Mouse (Mus musculus) thymus, adult 18-20 months (tissue): ENCODE measurements at regions not wholly inside any gene's neighbourhood (a gene's known extent, or its start where the extent isn't known, plus 50 kb on each side); places are given as distances from the start of the nearest gene placed in this dataset.

Experiments
- DNase-seq, 2 experiments: peaks; one replicate each; pipeline ENCODE4 v3.0.0; 2022; ENCODE audit warnings: mixed read lengths in 2 of 2

DNA sequence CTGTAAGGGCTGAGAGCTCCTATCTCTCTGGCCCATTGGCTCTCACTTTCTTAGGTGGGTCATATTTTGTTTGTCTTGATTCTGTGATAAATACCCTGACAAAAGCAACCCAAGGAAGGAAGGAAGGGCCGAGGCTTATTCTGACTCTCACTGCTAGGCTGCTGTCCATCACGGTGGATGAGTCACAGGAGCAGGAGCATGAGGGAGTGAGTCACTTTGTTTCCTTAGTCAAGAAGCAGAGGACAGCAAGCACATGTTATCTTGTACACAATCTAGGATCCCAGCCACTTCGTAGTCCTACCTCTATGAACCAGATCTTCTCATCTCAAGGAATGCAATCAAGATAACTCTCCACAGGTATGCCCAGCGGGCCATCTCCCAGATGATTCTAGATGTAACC lies 69.9 kb downstream of the Atp6v1g3 start:
- DNase-seq = no peak

- DNase-seq = no peak
These were observed 71.4 kb downstream of the Atp6v1g3 start for GRCm38 (mm10) chr1:138344920-138345319.

- DNase-seq = no peak
These were observed 72.5 kb downstream of the Atp6v1g3 start for GRCm38 (mm10) chr1:138345992-138346391.

GRCm38 (mm10) chr1:138346904-138347303 lies 73.4 kb downstream of the Atp6v1g3 start:
- no peak for DNase-seq

GRCm38 (mm10) chr1:138348447-138348846 lies 74.9 kb downstream of the Atp6v1g3 start:
- DNase-seq = peak in 1 of 2 experiments; percentile 7

GRCm38 (mm10) chr1:138349099-138349498 lies 75.6 kb downstream of the Atp6v1g3 start:
- DNase-seq = no peak

DNA sequence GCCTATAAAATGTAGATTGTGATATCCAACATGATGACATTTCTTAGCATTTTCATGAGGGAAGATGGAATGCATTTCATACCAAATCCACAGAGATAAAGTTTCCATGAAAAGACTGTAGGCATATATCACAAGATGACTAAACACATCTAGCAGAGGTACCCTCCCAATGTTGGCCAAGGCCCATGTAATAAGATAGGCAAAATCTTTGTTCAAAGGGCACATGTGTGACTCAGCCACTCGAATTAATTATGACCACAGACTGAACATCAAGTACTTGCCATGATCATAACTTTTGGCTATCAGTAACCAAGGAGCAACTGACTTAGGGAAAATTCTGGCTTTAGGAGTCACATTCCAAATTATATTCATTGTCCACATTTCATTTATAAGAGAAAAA lies 82.9 kb downstream of the Atp6v1g3 start:
- DNase-seq = no peak

DNA sequence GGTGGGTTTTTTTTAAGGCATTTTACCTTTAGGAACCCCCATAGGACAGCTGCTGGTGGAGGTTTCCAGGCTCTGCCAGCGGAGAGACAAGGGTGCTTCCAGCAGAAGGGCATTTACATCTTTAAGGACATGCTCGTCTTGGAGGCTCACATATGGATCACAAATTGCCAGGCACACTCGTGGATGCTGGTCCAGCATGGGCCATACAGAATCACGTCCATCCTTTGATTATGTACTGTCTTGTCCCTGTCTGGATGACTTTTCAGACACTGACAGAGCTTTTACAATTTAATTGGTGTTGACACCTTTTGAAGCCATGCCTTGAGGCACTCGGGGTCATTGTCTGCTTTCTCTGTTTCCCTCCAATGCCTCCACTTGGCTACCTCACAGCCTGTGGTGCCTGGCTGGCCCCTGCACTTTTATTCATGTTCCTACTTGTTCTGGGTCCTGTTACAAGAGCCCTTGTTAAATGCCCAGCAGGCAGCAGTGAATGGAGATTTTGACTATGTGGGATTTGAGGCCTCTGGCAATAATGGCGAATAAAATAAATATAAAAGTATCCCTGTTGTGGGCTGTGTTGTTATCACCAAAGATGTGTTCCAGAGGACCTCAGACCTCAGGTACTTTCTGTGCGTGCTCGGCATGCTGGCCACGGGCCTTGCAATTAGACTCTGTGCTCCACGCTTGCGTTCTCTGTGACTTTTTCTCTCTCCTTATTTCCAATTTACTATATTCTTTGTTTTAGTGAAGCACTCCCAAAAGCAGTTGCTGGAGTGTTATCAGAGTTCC lies 89.3 kb downstream of the Atp6v1g3 start:
- DNase-seq = no peak

DNA sequence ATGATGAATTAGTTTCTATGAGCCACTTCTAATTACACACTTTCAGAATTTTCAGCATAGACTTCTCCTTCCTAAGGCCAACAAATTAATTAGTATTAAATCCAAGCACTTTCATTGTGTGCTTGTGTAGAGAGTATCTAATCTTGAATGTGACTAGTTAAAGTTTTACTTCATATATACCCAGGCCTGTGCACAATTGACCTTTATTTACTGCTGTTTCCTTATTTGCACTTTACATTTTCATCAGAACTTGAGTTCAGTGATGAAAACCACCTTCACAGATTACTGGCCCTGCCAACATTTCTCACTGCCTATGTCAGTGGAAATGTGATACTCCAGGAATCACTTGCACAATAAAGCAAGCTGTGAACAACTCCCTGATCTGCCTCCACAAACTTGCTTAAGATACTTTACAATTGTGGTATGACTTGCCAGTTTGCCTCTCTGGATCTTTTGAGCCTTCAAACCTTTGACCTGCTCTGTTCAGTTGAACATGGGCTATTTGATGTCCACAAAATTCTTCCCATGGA lies 96.5 kb downstream of the Atp6v1g3 start:
- DNase-seq = no peak

DNA sequence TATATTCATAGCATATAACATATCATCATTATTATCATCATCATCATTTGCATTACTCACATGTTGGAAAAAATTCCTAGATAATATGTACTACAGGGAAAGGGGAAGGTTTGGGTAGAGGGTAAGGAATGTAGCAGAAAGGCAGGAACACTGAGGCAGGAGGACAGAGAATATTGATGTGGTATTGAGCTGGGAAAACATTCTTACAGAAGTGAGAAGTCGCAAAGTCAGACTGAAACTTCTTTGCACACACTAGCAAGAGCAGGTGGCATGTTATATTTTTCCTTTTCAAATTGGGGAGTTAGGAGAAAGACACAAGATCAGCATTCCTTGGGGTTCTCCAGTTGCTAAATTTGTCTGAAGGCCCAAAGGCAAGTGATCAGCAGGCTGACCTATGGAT lies 97.9 kb downstream of the Atp6v1g3 start:
- no peak for DNase-seq

GRCm38 (mm10) chr1:138384146-138384545 lies 110.6 kb downstream of the Atp6v1g3 start:
- DNase-seq = no peak

DNA sequence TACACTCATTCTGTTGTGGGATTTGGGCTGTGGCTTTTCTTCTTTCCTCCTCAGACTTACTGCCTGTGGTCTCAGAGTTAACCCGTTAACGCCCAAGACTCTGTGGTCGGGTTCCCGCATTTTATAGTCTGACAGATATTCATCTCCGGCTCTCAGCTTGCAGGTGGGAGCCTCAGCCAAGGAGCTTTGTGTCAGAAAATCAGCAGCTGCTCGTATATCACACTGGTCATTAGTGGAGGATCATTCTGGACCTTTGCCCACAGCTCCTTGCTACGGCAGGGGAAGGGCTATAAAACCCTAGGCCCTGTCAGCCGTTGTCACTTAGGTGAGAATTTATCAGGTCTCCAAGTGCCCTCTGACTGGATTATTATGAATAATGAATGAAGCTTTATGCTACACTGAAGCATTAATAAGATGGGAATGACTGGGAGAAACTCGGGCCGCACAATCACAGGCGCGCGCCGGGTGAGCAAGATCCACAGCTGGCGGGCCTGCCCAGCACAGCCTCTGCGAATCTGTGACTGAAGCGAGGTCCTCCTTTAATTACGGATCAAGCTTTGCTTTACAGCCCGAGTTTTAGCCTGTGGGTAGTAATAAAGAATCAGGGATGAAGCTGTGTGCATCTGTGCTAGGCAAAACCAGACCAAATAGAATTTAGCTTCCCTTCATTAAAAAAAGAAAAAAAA lies 111.8 kb downstream of the Atp6v1g3 start:
- no peak for DNase-seq

DNA sequence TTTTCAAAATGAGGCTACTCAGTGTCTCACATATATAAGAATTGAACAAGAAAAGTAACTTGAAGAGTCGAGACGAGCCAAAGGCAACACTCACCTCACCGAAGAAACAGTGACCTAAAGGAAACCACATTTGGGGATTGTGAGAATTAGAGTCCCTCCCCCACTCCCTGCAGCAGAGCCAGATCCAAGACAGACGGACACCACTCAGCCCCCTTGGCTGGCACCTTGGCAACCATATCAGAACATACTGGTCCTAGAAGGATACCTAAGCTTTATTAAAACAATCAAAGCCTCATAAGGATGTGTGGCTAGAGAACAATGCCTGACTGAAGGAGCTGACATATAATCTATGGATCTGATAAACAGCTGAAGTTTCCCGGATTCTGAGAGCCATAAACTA lies 112.5 kb downstream of the Atp6v1g3 start:
- DNase-seq = no peak

DNA sequence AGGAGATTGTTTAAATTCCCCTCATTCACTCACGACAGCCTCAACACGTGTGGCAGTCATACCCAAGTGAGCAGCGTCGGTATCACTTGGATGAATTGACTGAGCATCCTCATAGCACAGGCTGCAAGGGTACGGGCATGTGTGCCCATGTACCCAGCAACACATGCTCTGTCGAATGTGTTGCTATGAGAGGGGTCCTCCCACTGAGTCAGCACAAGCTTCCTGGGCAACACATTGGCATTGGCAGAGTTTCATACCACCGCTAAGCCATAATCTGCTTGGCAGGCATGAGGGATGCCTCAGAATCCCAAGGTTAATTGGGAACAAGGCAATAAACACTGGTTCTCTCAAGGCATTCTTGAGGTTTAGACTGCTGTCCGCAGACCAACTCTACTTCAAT lies 115.1 kb downstream of the Atp6v1g3 start:
- no peak for DNase-seq

DNA sequence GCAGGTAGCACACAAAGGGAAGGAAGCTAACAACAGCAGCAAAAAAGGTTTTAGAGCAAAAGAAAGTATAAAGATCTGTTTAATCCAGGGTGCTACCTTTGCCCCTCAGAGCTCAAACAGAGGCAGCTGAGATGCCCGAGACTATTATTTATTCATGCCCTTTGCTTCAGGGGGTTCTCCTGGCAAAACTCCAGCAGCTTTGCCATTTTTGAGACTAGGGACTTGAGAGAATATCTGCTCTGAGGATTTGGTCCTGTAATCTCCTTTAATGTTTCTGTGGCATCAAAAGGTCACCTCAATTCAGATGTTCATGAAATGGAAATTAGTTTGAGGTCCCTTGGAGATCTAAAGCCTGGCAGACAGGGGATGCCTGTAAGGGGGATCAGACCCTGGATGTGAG lies 116.1 kb downstream of the Atp6v1g3 start:
- DNase-seq = no peak

- no peak for DNase-seq
These were observed 145.1 kb downstream of the Atp6v1g3 start for GRCm38 (mm10) chr1:138418610-138419009.

DNA sequence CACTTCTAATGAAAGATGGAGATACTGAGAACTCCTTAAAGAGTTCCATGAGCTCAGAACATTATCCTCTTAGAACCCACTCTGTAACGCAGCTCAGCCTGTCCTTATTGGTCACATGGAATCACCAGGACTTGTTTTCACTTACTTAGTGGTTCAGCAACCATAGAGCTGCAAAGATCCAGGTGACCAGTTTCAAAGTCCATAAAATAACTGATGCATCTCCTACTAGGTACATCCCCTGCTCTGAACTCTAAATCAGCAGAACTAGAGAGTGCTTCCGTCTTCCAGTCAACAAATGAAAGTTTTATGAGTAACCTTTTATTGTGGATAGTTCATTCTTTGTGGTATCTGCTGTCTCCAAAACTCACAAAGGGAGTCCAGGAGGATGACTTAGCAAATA lies 153.9 kb downstream of the Atp6v1g3 start:
- DNase-seq = no peak
